Mouse (Mus musculus) MN1 (cell line): ENCODE data around the gene Pnck.

ENCODE experiments used
- DNase-seq: peaks from one replicate; pipeline ENCODE4 v3.0.0-alpha.2; 2016; ENCODE audit warnings: low spot score

Pnck gene

DNA sequence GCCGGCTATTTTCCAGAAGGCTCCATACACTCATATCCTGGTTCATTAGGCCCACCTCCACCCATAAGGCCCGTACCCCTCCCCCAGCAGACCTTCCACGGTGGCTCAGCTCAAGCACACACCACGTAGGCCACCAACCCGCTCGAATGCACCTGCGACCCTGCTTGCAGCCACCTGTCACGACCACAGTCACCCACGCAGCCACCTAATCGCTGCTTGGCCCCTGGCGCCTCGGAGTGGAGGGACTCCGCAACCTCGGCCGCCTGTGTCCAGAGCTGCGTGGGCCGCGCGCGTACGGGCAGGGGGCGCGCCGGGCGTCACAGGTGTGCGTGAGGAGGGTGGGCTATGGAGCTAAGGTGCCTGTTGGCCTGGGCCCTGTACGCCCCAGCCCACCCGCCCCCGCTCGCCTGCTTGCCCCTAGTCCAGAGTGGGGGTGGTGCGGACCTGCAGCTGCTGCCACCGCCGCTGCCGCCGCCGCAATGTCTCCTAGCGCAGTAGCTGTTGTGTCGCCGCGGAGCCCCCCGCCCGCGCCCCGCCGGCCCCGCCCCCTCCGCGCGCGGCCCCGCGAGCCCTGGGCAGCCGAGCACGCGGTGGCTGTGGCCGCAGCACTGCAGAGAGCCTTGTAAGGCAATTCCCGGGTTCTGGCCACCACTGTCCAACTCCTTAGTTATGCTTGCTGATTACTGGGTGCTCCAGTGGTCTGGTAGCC lies at the start of gene Pnck:
Gene Pnck (minus strand): TSS at position 543 of the 709 bp plus-strand sequence.
- no peak for DNase-seq

DNA sequence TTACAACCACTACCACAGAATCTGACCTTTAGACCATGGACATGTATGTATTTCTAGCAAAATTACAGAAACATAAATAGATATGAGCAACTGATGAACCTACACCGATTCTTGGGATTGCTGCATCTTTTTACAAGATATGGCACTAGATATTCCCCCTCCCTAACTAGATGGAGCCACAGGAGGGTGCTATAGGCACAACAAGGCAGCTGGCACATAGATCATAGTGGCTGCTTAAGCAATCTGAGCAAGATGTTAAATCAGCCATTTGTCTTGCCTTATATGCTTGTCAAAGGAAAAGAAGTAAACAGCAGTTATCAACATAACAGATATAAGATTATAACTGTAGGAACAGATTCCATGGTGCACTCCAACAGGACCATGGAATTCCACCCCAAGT lies 40.6 kb upstream of the Pnck start:
- peak; percentile 31 for DNase-seq

DNA sequence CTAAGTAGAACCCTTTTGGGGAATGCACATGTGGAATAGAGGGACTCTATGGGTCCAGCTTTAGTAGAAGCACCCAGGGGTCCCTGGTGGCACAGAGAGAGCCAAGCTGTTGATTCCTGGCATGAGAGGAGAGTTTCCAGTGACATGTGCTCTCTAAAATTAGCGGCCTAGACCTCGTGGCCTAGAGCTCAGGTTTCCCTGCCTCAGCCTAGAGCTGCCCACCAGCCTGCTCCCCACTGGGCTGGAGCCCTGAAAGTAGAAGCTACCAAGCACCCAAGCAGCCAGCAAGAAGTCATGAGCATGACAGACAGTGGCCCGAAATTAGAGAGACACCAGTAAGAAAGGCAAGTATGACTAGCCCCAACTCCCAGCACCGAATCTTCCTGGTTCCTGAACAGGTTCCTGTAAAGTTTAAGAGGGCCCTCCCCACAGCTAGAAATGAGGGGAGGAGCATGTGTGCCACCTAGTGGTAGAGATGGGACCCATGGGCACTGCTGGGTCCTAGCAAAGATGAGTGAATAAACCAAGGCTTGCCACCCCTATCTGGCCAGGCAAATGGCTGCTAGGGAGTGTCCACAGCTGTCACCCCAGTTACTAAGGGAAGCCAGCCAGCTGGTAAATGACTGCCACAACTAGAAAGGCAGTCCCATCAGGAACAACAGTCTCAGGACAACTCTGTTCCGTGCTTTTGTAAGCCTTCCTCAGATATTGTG lies 31.2 kb upstream of the Pnck start:
- peak; percentile 41 for DNase-seq

DNA sequence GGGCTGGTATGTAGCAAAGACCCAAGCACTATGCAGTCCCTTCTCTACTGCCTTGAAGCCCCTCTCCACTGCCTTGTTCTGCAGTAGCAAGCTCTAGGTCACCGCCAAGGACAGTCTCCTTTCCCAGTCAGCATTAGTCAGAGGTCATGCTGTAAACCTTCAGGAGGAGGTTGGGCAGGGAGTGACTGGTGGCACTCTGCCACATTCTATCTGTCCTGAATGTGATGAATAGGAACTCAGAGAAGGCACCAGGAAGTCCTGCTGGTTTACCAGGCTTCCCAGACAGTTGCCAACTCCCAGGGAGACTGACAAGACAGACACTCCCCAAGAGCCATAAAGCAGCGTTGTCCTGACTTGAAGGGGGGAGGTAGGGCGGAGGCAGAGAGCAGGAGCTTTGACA lies 25.7 kb upstream of the Pnck start:
- DNase-seq, result peak; percentile 38

DNA sequence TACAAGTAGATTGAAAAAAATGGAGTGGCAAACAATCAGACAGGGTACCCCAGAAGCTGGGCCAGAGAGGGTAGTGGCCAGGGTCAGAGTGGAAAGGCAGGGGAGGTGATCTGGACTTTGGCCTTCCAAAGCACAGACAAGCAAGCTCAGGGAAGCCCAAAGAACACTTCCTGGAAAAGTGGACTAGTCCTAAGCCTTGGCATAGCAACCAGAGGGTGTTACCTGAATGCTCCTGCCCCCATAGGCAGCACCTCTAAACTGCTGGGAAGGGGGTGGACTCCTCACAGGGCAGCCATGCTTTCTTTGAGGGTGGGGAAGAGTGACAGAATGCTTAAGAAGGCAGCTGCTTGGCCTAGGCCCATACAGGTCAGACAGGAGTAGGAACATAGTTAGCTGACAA lies 25.1 kb upstream of the Pnck start:
- no peak for DNase-seq

DNA sequence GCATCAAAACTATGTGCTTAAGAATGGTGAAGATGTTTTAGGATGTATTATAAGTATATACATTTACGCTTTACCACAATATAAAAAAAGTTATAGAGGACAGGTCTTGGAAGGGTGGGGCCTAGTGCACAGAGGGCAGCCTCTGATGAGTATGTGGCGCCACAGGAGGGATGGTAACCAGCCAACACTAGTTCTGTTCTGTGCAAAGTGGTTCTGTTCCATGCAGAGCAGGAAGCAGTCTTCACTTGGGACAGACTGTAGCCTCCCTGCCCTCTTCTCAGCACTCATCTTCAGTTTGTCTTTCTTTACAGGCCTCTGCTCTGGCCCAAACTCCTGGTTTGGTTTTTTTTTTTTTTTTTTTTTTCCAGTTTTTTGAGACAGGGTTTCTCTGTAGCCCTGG lies 24.2 kb upstream of the Pnck start:
- no peak for DNase-seq

DNA sequence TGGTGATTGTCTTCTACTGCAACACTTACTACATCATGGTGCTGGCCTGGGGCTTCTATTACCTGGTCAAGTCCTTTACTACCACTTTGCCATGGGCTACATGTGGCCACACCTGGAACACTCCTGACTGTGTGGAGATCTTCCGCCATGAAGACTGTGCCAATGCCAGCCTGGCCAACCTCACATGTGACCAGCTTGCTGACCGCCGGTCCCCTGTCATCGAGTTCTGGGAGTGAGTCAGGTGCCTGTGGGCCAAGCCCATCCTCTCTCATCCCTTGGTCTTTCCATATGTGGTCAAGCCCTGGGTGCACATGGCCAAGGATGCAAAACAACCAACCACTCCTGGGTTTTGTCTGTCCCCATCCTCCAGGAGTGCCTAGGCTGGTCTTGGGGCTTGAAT lies 16.8 kb upstream of the Pnck start:
- no peak for DNase-seq

DNA sequence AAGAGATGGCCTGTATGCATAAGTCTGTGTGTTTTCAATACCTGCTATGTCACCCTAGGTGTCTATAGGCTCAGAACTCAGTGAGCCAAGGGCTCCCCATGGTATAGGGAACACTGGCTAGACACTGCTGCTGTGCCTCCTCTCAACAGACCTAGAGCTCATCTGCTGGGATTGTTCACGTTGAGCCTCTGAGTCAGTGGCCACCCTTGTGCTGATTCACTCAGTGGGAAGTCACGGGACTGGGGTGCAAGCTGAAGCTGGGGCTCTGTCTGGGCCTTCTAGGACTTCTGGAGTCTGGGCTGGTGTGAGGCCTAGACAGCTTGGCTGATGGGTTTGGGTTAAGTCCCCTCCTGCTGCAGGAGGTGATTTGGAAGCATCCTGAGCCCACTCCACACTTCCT lies 15.3 kb upstream of the Pnck start:
- no peak for DNase-seq

DNA sequence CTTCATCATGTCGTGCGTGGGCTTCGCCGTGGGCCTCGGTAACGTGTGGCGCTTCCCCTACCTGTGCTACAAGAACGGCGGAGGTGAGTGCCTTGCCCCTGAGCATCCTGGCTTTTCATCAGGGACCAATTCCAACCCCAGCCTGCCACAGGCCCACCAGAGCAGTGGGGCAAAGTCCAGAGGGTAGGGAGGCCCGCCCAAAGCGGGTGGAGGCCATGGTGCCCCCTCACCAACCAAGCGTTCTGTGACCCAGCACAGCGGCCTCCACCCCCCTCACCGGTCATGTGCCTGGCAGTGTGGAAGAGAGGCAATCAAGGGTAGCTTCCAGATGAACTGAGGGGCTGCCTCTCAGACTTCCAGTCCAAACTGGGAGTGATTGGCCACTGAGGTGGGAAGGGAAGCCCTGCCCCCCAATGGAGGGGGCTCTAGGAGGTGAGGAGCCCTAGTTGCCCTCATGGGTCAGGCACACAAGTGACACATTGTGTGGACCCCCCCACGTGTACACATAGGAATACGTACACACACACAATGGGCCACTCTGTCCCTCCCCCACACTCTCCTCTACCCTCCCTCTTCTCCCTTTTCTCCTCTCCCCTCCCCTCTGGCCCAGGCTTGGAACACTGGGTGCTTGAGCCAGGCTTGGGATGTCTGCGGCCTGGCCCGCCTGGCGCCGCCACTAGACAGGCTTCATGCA lies 14.2 kb upstream of the Pnck start:
- DNase-seq, result peak; percentile 22

DNA sequence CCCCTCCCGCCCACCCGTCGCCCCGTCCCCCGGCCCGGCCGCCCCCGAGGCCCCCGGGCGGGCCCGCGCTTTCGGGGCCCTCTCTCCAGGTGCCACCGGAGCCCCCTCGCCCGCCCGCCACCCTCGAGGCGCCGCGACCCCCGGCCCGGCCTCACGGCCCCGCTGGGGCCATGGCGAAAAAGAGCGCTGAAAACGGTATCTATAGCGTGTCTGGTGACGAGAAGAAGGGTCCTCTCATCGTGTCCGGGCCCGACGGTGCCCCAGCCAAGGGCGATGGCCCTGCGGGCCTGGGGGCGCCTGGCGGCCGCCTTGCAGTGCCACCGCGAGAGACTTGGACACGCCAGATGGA lies 13.7 kb upstream of the Pnck start:
- DNase-seq, result peak; percentile 17

DNA sequence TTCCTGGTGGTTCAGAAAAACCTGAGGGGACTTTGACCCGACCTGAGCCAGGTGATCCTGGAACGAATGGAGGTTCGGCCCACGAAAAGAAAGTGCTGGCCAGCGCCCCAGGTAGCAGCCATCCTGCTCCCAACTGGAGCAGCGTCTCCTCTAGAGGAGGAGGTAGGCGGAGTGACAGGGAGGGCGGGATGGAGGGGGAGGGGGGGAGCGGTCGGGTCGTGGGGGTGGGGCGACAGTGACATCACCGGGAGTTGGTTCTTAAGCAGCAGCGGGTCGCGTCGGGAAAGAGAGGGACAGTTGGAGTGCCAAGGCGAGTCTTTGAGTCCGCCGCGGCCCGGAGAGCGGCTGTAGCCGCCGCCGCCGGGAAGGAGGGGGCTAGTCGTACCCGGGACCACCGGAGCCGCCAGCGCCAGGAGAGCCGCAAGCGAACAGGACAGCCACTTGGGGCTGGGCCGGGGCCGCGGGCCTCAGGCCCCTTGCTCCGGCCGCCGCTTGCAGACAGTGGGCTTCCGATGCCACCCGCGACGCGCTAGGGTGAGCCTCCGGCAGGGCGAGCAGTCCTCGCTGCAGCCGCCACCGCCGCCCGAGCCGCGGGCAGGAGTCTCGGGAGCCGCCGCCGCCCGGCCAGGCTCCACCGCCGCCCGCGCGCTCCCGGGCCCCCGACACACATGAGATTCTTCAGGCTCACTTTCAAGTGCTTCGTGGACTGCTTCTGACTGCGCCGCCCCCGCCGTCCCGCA lies 13.1 kb upstream of the Pnck start, which contains the start of gene Slc6a8:
Gene Slc6a8 (plus strand): TSS at position 272 of the 740 bp plus-strand sequence.
- peak; percentile 53 for DNase-seq

DNA sequence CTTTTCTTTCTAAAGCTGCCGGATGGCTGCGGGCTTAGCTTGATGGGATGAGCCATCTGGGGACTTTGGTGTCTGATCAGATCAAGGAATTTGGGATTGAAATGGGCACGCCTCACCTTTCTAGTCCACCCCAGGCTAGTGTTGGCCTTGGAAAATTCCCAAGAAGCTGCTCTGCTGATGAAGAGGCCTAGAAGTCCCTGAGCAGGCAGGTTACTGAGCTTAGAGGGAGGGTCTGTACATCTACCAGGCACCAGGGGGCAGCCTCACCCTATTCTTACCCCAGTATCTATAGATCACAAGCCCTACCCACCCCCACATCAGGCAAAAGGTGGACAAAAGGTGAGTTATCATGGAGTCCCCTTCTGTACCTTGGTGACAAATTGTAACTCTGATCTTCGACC lies 12.1 kb upstream of the Pnck start:
- peak; percentile 58 for DNase-seq

DNA sequence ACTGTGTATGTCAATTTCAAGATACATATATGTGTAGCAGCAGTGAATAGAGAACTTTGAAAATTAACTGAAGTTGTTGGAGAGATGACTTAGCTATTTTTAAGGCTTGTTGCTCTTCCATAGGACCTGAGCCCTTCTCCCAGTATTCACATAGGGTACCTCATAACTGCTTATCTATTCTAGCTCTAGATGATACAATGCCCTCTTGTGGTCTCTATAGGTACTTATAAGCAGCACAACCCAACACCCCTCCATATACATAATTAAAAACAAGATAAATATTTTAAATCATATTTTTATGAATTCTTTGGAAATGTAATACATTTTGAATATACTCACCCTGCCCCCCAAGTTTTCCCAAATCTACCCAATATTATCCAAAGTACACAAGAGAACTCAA lies 3.2 kb upstream of the Pnck start:
- DNase-seq, result no peak

DNA sequence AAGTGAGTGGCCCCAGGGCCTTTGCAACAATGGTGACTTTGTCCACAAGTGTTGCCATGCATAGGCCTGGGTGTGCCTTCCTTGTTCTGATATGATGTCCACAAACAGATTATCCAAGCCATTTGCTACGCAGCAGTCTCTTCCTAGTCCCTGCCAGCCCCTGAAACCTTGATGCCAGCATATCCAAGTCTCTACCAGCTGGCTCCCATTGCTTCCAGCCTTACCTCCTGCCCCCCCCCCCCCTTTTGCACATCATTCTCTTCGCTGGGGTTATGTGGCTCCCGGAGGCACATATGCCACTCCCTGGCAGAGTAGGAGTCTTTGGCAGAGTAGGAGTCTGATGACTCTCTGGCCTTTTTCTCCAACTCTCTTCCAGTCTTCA lies 358 bp upstream of the Pnck start:
- DNase-seq, result no peak

DNA sequence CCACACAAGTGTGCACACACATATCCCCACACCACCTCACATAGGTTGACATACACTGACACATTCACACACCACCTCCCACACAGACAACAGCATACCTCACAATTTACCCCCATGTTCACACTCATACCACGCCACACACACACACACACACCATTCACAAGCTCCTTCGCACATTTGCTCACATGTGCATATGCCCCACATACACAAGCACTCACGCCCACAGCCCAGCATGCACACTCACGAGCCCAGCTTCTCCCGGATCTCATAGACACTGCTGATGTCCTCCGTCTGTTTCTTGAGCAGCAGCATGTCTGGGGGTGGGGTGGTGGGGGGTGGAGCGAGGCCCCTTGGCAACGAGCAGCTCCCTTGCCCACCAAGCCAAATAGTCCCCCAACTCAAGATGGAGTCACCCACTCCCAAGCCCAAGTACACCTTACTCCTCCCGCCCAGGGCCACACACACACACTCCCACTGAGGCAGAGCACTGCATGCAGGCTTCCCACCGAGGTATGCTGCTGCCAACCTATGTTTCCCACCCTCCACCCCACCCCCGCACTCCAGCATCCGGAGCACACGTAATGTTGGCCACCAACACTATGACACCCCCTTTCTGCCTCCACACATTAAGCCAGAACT lies 862 bp downstream of the Pnck start:
- no peak for DNase-seq

DNA sequence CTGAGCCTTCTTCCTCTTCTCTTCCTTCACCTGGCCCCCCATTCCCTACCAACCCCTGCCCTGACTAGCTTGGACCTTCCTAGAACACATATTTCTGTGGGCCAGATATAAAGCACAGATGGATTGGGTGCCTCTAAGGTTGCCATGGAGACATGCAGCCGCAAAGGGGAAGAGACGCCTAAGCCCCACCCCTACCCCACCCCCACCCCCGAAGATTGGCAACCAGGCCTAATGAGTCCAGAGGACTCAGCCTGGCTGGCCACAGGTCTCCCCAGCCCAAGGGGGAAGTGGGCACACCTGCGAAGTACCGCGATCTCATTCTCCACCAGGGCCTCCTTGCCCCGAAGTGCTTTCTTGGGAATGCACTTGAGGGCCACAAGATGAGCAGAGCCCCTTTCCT lies 1.5 kb downstream of the Pnck start:
- DNase-seq, result no peak

DNA sequence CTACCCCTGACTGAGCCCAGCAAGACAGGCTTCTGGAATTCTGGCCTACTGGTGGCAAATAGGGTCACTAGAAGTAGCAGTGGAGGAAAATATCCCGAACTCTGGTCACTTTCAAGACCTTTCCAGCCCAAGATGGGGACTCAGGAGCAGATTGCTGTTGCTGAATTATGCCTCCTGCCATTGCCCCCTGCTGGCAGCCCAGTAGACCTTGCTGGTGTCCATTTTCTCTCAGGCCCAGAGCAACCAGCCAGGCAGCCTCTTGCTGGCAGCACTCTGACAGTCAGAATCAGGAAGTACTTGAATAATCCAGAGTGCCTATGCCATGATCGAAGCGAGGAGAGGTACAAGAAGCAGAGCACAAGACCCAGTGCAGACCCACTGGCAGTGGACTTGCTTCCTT lies 4.4 kb downstream of the Pnck start:
- DNase-seq, result no peak

DNA sequence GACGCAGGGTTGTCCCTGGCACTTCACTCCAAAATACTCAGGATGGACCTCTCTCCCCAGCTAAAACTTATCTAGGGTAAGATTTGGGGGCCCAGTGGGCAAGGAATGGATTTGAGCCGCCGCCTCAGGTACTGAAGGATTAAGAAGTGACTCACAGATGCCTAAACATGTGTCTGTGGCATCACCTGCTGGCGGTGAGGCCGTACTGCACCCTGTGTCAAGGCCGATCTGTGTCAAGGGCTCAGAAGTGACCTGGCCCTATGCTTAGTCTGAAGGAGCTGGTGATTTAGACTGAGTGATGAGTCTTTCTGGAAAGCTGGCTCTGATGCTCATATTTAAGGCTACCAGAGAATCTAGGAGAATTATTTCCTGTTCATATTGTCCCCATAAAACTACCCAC lies 5.7 kb downstream of the Pnck start:
- DNase-seq, result peak; percentile 71

DNA sequence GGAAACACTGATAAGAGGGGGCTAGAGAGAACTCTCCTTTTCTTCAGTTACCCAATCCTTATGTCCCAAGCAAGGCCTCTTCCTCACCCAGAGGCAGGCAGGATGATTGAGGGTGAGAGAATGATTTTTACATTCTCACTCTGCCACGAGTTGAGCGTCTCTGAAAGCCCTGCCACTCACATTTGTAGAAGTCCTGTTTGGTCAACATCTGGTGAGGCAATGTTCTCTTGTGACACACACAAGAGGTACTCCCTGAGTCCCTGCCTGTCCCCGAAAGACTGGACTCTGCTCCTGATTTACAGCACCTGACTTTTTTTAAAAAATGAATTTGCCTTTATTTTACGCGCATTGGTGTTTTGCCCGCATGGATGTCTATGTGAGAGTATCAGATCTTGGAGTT lies 6.5 kb downstream of the Pnck start:
- no peak for DNase-seq

DNA sequence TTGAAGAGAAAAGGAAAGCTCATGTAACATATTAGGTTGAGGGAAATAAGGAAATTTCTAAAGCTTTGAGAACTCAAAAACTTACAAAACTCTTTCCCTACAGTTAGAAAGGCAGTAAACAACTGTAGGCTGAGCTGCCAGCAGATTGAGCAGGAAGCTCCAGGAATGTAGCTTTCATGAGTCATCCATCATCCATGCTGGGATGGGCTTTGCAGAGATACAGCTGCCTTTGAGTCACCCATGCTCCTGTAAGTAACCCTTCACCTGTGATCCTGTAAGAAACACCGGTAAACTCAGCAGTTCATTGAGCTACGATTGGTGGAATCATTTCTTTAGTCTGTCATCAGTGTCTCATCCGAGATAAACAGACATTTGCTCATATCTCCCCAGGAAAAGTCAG lies 9.0 kb downstream of the Pnck start:
- DNase-seq, result no peak

DNA sequence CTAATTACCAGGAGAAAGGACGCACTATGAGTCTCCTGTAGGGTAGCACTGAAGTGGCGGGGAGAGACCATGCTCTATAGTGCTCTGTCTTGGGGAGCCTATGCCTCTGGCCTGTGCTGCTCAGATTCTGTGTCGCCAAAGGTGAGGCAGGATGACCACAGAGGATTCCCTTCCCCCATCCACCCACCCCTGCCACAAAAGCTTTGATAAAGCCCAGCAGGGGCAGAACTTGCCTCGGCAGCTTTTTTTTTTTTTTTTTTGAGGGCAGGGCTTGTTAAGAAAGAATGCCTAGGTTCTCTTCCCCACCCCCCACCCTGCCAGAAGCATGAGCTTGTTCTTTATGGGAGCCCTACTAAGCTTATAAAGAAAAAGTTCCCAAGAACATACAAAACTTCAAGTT lies 14.8 kb downstream of the Pnck start:
- DNase-seq, result no peak

DNA sequence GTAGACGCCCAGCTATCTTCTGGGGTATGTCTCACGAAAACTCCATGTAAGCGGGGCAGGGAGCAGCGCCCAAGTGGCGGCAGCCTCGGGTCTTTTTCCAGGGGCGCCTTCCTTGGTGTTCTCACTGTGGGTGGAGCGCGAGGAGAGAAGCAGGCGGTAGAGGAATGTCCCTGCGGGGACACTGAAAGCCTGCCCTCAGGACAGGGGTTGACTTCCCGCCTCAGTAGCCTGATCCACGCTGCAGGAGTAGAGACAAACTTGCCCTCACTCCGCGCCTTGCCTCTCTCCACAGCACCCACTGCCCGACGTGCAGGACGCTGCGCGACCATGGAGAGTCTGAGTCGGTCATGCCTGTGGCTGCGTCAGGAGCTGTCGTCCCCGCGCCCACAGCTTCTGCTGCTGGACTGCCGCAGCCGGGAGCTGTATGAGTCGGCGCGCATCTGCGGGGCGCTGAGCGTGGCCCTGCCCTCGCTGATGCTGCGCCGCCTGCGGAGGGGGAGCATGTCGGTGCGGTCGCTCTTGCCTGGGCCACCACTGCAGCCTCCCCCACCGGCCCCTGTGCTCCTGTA lies 19.9 kb downstream of the Pnck start:
- no peak for DNase-seq
